Mouse (Mus musculus) urinary bladder, postnatal 0 days (tissue): ENCODE measurements around the gene Gm4305. TPM values are rescaled to one million over a fixed set of nuclear protein-coding genes. Genes with fewer than 3 reads are reported as not detected.

ENCODE experiments used
- polyA plus RNA-seq: library from polyadenylated mRNA; unstranded; fragments of >200 nt; fragmentation: Nextera tagmentation; extraction: Ambion mirVana; gene quantifications from 2 replicates; pipeline ENCODE4 v1.2.1, GENCODE M21; 2015

Gm4305 gene
- not detected in 2 replicates for polyA plus RNA-seq

GRCm38 (mm10) chr10:100350793-100351192 lies at the start of gene Gm4305:
Gene Gm4305, plus strand, starts transcription at chr10:100351093.

GRCm38 (mm10) chr10:100335376-100335775 lies 15.5 kb upstream of the Gm4305 start, which contains the start of gene Gm4301:
Gene Gm4301, plus strand, starts transcription at chr10:100335676.

GRCm38 (mm10) chr10:100340536-100340935 lies 10.4 kb upstream of the Gm4305 start, which contains the start of gene Gm4302:
Gene Gm4302, plus strand, starts transcription at chr10:100340836.

GRCm38 (mm10) chr10:100345672-100346071 lies 5.2 kb upstream of the Gm4305 start, which contains the start of gene Gm4303:
Gene Gm4303, plus strand, starts transcription at chr10:100345972.

GRCm38 (mm10) chr10:100361038-100361437 lies 10.1 kb downstream of the Gm4305 start, which contains the start of gene Gm4307:
Gene Gm4307, plus strand, starts transcription at chr10:100361338.

GRCm38 (mm10) chr10:100382460-100382859 lies 31.6 kb downstream of the Gm4305 start, which contains the start of gene Gm4312:
Gene Gm4312, minus strand, starts transcription at chr10:100382560.

Other genes with a start within 250 kb of the Gm4305 start
- not detected in 2 replicates for gene Gm4301, start 15.4 kb upstream of the Gm4305 start, polyA plus RNA-seq
- not detected in 2 replicates for gene Gm4302, start 10.3 kb upstream of the Gm4305 start, polyA plus RNA-seq
- not detected in 2 replicates for gene Gm4303, start 5.1 kb upstream of the Gm4305 start, polyA plus RNA-seq
- not detected in 2 replicates for gene Gm4307, start 10.2 kb downstream of the Gm4305 start, polyA plus RNA-seq
- gene Gm4312, start 31.5 kb downstream of the Gm4305 start, polyA plus RNA-seq = not detected in 2 replicates
- 15.5 and 19.4 TPM in 2 replicates for gene Tmtc3, start 136.3 kb downstream of the Gm4305 start, polyA plus RNA-seq
- 2.6 and 3.5 TPM in 2 replicates for gene Cep290, start 136.5 kb downstream of the Gm4305 start, polyA plus RNA-seq
- 4.4 and 5.1 TPM in 2 replicates for gene 4930430F08Rik, start 239.3 kb downstream of the Gm4305 start, polyA plus RNA-seq
- not detected in 2 replicates for gene 1700017N19Rik, start 239.4 kb downstream of the Gm4305 start, polyA plus RNA-seq